Mouse (Mus musculus): Measurements from ENCODE around the gene Myo9b. TPM values are rescaled to one million over a fixed set of nuclear protein-coding genes. Genes with fewer than 3 reads are reported as not detected.
A peak's percentile ranks its signal among the peaks of the same experiment; 100 is the strongest.

Myo9b gene
- polyA plus RNA-seq, 1 experiment from 2014 or later = 9.1 TPM

DNA sequence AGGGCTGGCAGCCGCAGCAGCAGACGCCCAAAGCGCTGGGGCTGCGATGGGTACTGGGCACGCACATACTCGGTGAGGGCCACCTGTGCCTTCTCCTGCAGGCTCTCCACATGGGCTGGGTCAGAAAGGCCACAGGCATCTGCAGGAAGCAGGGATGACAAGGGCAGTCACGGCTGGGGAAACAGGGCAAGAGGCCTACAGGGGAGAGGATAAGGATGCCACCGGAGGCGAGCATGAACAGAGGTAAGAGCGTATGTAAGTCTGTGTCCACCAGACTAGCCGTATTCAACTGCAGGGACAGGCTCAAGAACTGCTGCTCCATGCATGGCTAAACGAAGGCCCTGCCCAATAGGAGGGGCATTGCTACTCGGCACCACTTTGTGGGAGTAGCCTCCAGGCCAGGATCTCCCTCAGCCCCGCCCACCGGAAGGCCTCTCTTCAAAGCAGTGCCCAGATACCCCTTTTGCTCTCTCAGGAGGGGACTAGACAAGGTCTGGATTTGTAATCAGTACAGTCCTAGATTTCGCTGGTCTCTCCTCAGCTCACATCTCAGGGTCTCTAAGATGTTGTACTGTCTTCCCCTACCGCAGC lies 102.2 kb downstream of the Myo9b start:
- Histone ChIP-seq H3K4me3 (ENCODE audit: low read depth, low read length) (no peak overlapping the region), H3K27me3 (replicated peaks; ENCODE audit: insufficient read depth, low read length) (no peaks in the 10 kb centered on the region), H3K36me3 (ENCODE audit: insufficient read depth, low read length) (peaks cover 23% of the 10 kb centered on the region; the same call in 1 of the 2 replicates), H3K27ac (ENCODE audit: low read length) (no peak overlapping the region), H3K4me1 (ENCODE audit: insufficient read depth, low read depth, low read length) (peaks cover 19% of the 10 kb centered on the region; the same call in 1 of the 2 replicates), H3K4me2 (replicated peaks; ENCODE audit: low read depth, low read length) (no peak overlapping the region), H3K9ac (replicated peaks; ENCODE audit: low read depth) (no peak overlapping the region), H3K9me3 (ENCODE audit: low read length) (no peaks in the 10 kb centered on the region)
- TF ChIP-seq CTCF (IDR thresholded peaks at IDR 0.05) = no peak
- TF ChIP-seq EP300 (IDR thresholded peaks at IDR 0.05) = no peak
- no peak for ATAC-seq
- no peak for DNase-seq (ENCODE audit: low spot score)
- 80% methylated on average over 16 of the region's 17 CpGs for WGBS

DNA sequence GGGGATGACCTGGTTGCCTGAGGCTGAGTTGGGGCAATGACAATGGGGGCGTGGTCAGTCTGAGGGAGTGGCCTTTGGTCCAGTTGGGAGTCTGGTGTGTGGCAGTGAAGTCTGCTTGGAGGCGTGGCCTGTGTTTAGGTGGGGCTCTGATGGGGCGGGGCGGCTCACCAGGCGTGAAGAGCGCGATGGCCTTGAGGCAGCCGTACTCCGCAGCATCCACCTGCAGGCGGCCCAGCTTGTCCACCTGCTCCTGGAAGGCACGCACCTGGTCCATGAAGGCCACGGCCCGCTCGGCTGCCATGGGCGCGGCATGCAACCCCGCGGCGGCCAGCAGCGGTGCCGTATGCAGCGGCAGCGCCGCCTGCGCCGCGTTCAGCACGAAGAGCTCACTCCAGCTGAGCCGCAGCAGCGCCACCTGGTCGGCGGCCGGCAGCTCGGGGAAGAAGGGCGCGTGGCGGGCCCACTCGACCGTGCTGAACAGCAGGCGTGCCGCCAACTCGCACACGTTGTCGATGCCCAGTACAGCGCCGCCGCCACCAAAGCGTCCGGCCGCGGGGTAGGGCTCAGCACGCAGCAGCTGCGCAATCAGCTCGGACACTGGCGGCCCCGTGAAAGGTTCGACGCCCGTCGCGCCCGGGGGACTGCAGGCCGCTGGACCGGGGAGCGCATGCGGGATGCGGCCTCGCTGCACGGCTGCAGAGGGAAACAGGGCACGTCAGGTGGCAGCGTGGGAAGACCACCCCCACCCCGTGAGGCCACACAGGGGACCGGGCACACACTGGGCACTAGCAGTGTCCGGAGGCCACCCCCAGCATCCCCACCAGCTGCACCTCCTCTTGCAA lies 103.3 kb downstream of the Myo9b start:
- no peak overlapping the region for H3K4me3 ChIP-seq (ENCODE audit: low read depth, low read length)
- ATAC-seq (peak; percentile 17), DNase-seq (ENCODE audit: low spot score) (peak; percentile 83)
- peaks cover 23% of the 10 kb centered on the region; the same call in 1 of the 2 replicates for H3K4me1 ChIP-seq (ENCODE audit: insufficient read depth, low read depth, low read length)
- no peaks in the 10 kb centered on the region for H3K9me3 ChIP-seq (ENCODE audit: low read length)
- no peaks in the 10 kb centered on the region for H3K27me3 ChIP-seq (replicated peaks; ENCODE audit: insufficient read depth, low read length)
- H3K27ac ChIP-seq (ENCODE audit: low read length) = peak overlapping the region; percentile 28
- H3K36me3 ChIP-seq (ENCODE audit: insufficient read depth, low read length) = peaks cover 23% of the 10 kb centered on the region; the same call in 1 of the 2 replicates
- no peak overlapping the region for H3K9ac ChIP-seq (replicated peaks; ENCODE audit: low read depth)
- H3K4me2 ChIP-seq (replicated peaks; ENCODE audit: low read depth, low read length) = peak overlapping the region; percentile 42
- WGBS = 26% methylated on average over 72 of the region's 74 CpGs
- TF ChIP-seq EP300 (IDR thresholded peaks at IDR 0.05) = no peak
- TF ChIP-seq CTCF (IDR thresholded peaks at IDR 0.05) = peak; percentile 64

DNA sequence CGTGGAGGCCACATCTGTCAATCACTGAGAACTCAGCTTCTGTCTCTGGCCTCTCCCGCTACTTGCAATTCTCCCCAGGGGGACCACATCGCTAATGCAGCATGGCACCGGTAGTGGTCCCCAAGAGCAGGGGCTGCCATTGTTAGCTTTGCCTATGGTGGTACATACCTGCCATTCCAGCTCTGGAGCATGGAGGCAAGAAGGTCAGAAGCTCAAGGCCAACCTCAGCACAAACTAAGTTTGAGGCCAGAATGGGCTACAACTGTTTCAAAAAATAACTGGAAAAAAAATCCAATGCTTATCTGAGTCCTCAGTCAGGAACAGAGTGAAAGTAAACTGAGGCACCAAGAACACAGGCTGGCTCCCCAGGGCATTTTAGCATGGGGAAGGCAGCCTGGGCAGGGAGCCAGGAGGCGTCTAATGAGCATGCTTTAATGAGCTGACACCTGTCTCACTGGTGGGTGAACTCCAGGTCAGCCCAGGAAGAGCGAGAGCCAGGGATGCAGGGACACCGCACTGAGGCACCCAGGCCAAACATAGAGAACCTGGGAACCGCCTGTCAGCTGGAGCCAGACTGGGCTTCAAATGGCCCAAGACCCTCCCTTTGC lies 104.0 kb downstream of the Myo9b start:
- Histone ChIP-seq H3K4me2 (replicated peaks; ENCODE audit: low read depth, low read length) (no peak overlapping the region), H3K4me3 (ENCODE audit: low read depth, low read length) (no peak overlapping the region), H3K27me3 (replicated peaks; ENCODE audit: insufficient read depth, low read length) (no peaks in the 10 kb centered on the region), H3K27ac (ENCODE audit: low read length) (0 out of 2 replicates have a peak overlapping the region, but pooled peaks have one; percentile 28), H3K9me3 (ENCODE audit: low read length) (no peaks in the 10 kb centered on the region), H3K4me1 (ENCODE audit: insufficient read depth, low read depth, low read length) (peaks cover 23% of the 10 kb centered on the region; the same call in 1 of the 2 replicates), H3K9ac (replicated peaks; ENCODE audit: low read depth) (no peak overlapping the region), H3K36me3 (ENCODE audit: insufficient read depth, low read length) (peaks cover 23% of the 10 kb centered on the region; the same call in 1 of the 2 replicates)
- ATAC-seq (no peak), DNase-seq (ENCODE audit: low spot score) (no peak)
- TF ChIP-seq EP300 (IDR thresholded peaks at IDR 0.05) = no peak
- no peak for TF ChIP-seq CTCF (IDR thresholded peaks at IDR 0.05)
- 54% methylated on average over 8 of the region's 8 CpGs for WGBS

DNA sequence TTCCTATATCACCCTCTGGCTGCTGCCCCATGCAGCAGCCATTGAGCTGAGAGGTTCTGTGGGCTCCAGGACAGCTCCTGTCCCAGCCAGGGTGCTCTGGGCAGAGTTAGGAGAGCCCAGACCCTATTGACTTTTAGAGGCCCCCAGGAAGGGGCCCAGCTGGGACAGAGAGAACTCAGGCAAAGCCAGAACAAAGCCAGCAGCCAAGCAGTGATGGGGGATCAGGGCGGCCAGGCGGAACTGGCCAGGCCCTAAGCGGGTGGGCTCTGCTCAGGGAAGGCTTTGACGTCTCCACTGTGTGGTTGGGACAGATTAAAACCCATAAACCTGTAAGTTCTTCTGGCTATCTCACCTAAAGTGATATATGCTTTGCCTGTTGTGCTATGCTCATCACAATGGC lies 106.5 kb downstream of the Myo9b start:
- ATAC-seq (no peak), DNase-seq (ENCODE audit: low spot score) (no peak)
- 0 out of 2 replicates have a peak overlapping the region, but pooled peaks have one; percentile 93 for H3K4me3 ChIP-seq (ENCODE audit: low read depth, low read length)
- no peak for TF ChIP-seq CTCF (IDR thresholded peaks at IDR 0.05)
- no peak for TF ChIP-seq EP300 (IDR thresholded peaks at IDR 0.05)
- no peaks in the 10 kb centered on the region for H3K9me3 ChIP-seq (ENCODE audit: low read length)
- peak overlapping the region; percentile 99 for H3K4me2 ChIP-seq (replicated peaks; ENCODE audit: low read depth, low read length)
- H3K36me3 ChIP-seq (ENCODE audit: insufficient read depth, low read length) = peaks cover 10% of the 10 kb centered on the region; the same call in 1 of the 2 replicates
- no peak overlapping the region for H3K27ac ChIP-seq (ENCODE audit: low read length)
- WGBS = 79% methylated on average over 4 of the region's 4 CpGs
- no peaks in the 10 kb centered on the region for H3K27me3 ChIP-seq (replicated peaks; ENCODE audit: insufficient read depth, low read length)
- no peak overlapping the region for H3K9ac ChIP-seq (replicated peaks; ENCODE audit: low read depth)
- H3K4me1 ChIP-seq (ENCODE audit: insufficient read depth, low read depth, low read length) = peaks cover 37% of the 10 kb centered on the region

DNA sequence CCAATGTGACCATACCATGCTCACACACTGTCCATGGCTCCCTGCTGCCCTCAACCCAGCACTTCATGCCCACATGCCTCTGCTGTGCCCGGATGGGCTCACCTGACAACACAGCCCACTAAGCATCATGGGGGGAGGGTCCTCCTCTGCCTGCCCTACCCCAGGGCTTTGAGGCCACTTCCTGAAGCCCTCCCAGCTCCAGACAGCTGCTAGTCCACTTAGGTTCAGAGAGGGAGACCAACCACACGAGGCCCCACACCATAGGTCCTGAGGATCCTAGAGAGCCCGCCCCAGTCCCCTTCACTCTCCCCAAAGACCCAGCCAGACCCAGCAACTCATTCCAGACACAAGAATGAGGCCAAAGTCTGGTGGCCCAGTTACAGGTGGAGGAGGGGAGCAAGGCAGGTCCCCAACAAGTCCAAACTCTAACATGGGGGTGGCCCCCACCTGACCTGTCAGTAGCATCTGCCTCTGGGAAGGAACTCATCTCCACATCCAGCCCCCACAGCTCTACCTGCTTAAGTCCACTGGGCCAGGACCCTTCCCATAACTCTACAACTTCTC lies 107.1 kb downstream of the Myo9b start:
- Histone ChIP-seq H3K4me3 (ENCODE audit: low read depth, low read length) (peak overlapping the region; percentile 93), H3K9ac (replicated peaks; ENCODE audit: low read depth) (peak overlapping the region; percentile 84), H3K27ac (ENCODE audit: low read length) (peak overlapping the region; percentile 51; the same call in 1 of the 2 replicates), H3K27me3 (replicated peaks; ENCODE audit: insufficient read depth, low read length) (no peaks in the 10 kb centered on the region), H3K36me3 (ENCODE audit: insufficient read depth, low read length) (peaks cover 4% of the 10 kb centered on the region; the same call in 1 of the 2 replicates), H3K4me1 (ENCODE audit: insufficient read depth, low read depth, low read length) (peaks cover 37% of the 10 kb centered on the region), H3K4me2 (replicated peaks; ENCODE audit: low read depth, low read length) (peak overlapping the region; percentile 99), H3K9me3 (ENCODE audit: low read length) (no peaks in the 10 kb centered on the region)
- 52% methylated on average over 3 of the region's 3 CpGs for WGBS
- no peak for TF ChIP-seq CTCF (IDR thresholded peaks at IDR 0.05)
- TF ChIP-seq EP300 (IDR thresholded peaks at IDR 0.05) = no peak
- DNase-seq (ENCODE audit: low spot score) (no peak), ATAC-seq (no peak)

Data from lung, postnatal 0 days (tissue).